Mouse (Mus musculus) embryonic fibroblast, embryonic 13.5 days (primary cell): Measurements from ENCODE around the gene Rbm25.

Experiments
- CTCF ChIP-seq: IDR thresholded peaks from 2 replicates; pipeline ENCODE4 v1.5.1; 2011; ENCODE audit warnings: mild to moderate bottlenecking, control low read depth, low read length, moderate library complexity, borderline replicate concordance; ENCODE audit not compliant: insufficient read depth
- POLR2A ChIP-seq: IDR thresholded peaks from 2 replicates; pipeline ENCODE4 v1.6.1; 2011; ENCODE audit warnings: low read depth, mild to moderate bottlenecking, control low read depth, low read length, moderate library complexity

- TF ChIP-seq CTCF (no peak), POLR2A (no peak)
Observed at GRCm38 (mm10) chr12:83641233-83641632, 10.2 kb downstream of the Rbm25 start.
